Mouse (Mus musculus) naive thymus-derived CD4-positive, alpha-beta T cell, adult 2 months (primary cell): ENCODE results near the gene Cts7.

Experiments used
- DNase-seq: peaks from one replicate; pipeline ENCODE4 v3.0.0-alpha.2; 2011; ENCODE audit warnings: low read depth

The Cts7 gene

DNA sequence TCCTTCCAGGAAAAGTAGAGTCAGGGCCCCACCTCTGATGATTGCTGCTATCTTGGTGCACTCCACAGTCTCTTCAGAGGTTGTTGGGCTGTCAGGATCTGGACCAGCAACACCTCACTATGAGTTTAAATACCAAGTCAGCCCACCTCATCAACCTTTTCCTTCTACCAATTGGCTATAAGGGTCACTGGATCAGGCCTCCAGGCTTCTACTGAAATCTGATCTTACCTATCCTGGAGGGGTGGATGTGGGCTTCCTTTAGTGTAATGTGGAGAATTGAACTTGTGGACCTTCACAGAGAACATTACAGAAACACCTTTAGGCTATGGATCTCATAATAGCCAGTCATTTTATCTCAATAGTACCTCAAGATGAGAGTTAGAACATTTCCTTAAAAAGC lies at the start of gene Cts7:
Gene Cts7 (minus strand): TSS at position 101 of the 400 bp plus-strand sequence.
- no peak for DNase-seq
